Mouse (Mus musculus): ENCODE measurements at regions not wholly inside any gene's neighbourhood (a gene's known extent, or its start where the extent isn't known, plus 50 kb on each side); places are given as distances from the start of the nearest gene placed in this dataset.

DNA sequence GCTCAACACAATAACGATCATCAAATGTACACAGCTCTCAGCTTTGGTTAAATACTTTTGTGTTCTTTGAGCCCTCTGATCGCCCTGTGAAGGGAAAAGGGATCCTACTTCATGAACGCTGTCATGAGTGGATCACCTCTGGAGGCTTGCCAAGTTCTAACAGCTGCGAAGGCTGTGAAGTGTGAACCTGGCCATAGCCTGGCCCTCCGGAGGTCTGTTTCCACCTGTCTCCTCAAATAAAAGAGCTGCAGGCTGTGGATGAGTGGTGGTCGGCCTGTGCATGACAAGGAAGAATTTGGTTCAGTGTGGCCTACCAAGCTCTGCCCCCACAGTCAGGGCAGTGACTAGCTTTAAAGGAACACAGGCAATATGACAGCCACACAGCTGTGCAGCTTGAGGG, 122.0 kb downstream of the Gm12728 start:
- no peak for DNase-seq (ENCODE audit: low spot score in 2 of 2)

DNA sequence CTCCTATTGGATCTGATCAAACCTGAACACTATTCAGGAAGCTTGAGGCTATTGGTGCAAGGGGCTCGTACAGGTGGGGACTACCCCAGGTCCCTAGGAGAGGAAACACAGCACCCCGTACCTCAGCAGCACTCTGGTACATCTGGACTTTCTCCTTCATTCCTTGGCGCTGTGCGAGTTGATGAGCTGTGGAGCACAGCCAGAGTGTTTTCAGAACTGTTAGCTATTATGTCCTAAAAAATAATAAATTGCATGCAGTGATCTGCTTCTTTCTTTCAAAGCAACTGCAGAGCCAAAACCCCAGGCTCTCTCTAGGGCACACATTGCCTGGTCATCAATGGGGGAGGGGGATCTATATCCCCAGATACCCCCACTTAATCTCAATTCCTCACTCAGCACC, 122.6 kb downstream of the Gm12728 start:
- DNase-seq (ENCODE audit: low spot score in 2 of 2), result no peak

DNA sequence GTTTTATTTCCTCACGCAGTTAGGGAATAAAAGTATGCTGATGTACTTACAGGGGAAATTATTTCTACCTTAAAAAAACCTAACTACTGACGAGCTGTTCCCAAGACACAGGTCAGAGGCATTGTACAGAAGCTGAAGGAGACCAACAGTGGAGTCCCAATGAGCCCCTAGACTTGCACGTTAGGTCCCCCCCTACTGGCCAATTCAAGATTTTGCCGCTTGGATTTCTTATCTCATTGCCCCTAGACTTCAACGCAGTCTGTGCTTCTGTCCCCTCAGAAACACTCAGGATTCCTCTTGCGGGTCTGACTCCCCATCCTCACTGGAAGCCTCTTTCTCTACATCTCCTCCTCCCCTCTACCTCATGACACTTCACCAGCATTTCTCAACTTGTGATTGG, 125.3 kb downstream of the Gm12728 start:
- no peak for DNase-seq (ENCODE audit: low spot score in 2 of 2)

DNA sequence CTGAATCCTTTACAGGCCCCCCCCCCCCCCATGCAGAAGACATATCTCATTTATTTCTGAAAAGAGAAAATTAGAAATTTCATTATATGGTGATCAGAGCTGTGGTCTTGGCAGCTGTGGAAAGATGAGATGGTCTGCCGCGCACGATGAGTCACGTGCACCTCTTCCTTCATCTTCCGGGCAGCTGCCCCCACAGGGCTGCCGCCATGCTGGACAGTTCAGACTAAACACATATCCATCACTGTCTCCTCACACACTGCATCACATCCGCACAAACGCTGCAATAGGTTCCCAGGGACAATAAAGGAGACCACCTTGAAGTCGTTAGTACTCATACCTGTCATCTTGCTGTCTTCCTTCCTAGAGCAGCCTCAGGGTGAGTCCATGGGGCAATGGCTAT, 126.6 kb downstream of the Gm12728 start:
- no peak for DNase-seq (ENCODE audit: low spot score in 2 of 2)

DNA sequence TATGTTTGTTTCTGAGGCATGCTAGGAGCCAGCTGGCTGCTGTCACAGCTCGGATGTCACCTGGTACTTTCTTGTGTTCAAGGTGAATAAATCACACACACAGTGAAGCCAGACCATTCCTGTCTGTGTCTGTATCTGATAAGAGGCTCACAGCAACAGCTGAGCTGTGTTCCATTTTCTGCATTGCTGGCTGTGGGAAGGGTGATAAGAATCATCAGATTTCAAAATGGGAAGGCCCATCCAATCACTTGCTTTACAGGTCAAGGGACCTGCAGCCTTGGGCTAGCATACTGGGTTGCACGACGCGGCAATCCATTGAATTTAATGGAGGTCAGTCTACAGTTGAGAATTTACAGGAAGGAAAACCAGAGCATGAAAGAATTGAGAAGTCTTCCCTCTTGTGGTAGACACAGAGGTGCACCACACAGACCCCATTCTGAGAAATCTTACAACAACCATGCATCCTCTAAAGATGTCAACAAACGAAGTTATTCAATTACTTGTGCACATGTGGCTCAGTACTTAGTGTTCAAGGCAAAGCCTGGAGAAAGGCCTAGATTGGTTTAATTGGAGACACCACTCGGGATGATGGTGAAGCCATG, 135.2 kb downstream of the Gm12728 start:
- no peak for DNase-seq (ENCODE audit: low spot score in 2 of 2)

DNA sequence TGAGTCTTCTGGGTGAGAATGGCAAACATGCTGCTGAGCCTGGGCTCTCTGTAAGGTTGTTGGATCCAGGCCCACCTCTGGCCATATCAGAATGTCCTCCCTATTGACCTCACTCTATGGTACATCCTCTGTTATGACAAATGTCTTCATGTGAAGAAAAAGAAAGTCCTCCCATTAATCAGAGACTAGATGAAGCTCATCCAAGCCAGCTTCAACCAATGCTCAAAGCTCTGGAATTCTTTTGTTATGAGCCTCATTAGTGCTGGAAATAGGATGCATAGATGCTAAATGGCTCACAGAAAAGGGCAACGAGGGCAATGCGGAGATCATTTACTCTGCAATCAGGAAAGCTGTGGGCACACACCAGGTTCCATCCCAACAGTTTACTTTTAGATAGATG, 135.8 kb downstream of the Gm12728 start:
- DNase-seq (ENCODE audit: low spot score in 2 of 2), result no peak

DNA sequence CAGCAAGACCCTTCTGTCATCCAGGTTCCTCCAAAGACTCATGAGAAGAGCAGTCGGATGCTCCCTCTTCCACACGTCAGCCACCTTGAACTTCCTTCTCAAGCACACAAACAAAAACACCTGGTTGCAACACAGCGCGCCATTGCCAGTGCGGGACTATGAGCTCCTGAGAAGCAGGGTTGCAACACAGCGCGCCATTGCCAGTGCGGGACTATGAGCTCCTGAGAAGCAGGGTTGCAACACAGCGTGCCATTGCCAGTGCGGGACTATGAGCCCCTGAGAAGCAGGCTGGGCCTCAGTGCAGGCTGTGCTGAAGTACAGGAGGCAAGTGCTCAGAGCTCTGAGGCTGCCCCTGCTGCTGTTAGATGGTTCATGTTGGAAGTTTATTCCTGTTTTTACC, 140.0 kb downstream of the Gm12728 start:
- no peak for DNase-seq (ENCODE audit: low spot score in 2 of 2)

DNA sequence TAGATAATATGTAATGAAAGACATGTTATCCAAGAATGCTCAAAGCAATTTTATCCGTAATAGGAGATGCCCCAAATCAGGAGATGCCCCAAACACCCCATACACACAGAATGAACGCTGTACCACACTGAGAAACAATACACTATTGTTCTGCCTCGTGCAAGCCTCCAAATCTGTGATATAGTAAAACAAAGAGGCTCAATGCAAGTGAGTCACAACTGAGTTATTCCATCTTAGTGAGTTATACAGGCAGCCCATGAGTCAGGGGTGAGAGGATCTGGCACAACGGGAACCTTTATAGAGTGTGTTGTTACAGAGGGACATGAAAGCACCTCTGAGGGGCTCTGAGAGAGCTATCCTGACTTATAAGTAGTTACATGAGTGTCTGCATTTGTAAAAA, 145.3 kb downstream of the Gm12728 start:
- no peak for DNase-seq (ENCODE audit: low spot score in 2 of 2)

DNA sequence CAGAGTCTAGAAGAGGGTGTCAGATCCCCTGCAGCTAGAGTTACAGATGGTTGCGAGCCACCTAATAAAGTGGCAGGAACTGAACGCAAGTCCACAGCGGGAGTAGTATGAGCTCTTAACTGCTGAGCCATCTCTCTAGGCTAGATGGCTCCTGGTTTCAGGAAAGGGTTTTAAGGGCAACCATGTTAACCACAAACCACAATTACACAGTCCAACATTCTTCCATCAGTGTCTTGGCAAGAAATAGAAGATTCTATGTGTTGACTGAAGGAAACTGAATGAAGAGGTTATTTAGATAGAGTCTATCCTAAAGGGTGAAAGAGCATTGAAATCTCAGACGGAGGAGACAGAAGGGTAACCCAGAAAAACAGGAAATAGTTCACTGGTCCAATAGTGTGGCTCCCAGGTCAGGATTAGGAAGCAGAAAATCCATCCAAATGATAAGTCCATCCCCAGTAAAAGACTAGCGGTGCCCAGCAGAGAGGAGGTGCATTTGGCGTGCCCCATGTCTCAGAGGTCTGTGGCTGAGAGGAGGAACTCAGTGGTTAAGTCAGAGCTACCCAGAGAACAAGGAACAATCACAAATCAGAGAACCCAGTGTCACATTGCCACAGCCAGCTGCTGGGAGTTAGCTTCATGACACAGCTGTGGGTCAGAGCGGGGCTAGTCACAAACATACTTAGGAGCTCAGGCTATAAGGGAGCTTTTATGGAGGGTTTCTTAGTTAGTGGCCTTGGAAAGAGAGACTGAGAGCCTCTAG, 147.3 kb downstream of the Gm12728 start:
- no peak for DNase-seq (ENCODE audit: low spot score in 2 of 2)

DNA sequence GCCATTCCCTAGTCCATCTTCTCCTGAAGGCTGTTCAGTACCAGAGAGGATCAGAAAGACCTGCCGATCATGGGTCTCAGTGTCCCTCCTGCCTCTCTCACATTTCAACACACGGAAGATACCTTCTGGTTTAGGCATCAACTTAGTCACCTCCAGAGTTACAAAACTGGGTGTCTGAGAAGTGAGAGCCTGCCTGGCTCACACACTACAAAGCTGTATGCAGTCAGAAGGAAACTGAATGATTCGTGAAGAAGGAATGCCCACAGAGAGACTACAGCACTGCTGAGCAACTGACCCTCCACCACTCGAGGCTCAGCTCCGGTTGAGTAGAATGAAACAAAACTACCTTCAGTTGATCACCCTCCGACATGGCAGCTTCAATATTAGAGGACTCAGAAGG, 147.9 kb downstream of the Gm12728 start:
- no peak for DNase-seq (ENCODE audit: low spot score in 2 of 2)

DNA sequence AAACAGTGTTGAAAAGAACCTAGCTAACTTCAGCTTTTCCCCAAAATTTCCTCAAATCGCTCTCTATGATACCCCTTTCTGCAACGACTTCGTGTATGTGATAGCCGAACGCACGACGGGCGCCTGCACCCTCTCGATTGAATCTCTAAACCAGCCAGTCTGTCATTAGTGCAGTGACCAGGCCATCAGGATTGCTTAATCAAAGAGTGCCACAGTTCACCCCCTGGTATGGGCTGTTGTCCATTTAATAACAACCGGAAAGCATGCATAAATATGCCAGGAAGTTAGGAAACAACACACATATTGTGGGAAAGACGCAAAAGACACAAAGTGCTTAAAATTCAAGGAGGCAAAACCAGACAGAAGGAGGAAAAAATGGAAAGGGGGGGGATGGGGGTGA, 149.2 kb downstream of the Gm12728 start:
- no peak for DNase-seq (ENCODE audit: low spot score in 2 of 2)

DNA sequence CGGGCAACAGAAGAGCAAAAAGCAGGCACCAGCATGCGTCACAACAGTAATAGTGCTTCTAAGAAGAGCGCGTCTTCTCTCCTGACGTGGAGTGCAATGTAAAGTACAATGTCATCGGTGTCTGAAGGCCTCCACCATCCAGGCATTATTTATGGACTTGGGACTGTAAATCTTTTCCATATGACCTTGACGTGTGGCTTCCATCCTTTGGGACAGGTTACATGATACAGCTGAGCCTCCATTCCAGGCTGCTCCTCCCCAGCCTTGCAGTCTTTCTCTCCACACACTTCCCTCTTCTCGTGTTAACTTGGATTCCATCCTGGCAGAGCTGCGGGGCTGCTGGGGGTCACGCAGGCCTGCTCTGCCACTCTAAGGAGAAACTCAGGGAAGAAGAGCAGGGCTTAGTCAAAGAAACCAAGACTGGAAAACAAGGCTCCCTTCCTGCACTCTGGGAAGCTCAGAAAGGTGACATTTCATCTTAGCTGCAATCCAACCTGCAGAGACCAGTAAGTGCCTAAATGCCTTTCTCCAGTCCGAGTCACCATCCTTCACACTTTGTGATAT, 150.0 kb downstream of the Gm12728 start:
- no peak for DNase-seq (ENCODE audit: low spot score in 2 of 2)

DNA sequence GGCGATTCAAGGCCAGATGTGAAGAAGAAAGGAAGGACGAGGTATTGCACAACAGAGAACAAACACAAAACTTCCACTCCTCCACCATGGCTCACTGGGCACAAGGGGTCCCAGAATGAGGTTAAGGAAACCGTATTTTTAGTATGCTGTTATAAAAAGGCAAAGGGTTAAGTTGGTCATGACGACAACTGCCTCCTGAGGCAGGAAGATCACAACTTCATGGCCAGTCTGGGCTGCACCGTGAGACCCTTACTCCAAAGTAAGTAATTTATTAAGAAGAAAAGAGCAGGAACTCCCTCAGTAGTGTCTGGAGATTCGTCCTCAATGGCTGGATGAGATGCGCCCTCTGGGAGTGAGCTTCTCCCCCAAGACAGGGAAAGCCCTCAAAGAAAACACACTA, 151.2 kb downstream of the Gm12728 start:
- no peak for DNase-seq (ENCODE audit: low spot score in 2 of 2)

DNA sequence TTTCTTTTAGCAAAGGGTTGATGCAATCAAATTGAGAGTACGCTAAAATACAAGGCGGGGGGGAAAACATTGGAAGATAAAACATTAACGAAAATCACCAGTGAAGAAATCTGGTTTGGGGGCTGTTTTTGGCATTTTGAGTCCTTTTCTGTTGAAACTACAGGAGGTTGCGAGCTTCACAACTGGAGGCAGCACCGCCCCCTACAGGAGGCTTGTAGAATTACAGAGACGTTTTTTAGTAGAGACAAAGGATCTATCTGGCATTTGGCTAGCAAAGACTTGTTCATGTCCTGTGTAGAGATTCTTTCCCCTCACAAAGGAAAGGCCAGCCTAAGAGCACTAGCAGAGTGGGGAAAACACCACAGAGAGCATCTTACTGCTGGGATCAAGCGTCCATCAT, 152.1 kb downstream of the Gm12728 start:
- no peak for DNase-seq (ENCODE audit: low spot score in 2 of 2)

DNA sequence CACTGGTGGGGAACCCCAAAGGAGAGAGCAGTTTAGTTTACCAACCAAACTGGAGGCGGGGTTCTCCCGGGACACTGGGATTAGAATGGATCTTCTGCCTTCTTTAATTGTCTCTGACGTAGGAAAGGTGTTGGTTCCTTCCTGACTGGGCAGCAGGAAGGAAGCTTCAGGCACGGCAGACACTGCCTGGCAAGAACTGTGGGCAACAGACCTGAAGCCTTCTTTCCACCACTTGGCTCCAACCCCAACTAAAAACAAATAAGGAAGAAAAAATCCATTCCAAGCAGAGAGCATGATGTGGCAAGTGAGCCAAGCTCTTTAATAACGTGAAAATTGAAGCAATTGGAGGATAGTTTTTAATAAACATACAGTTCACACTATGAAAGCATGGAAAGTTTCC, 155.3 kb downstream of the Gm12728 start:
- no peak for DNase-seq (ENCODE audit: low spot score in 2 of 2)

DNA sequence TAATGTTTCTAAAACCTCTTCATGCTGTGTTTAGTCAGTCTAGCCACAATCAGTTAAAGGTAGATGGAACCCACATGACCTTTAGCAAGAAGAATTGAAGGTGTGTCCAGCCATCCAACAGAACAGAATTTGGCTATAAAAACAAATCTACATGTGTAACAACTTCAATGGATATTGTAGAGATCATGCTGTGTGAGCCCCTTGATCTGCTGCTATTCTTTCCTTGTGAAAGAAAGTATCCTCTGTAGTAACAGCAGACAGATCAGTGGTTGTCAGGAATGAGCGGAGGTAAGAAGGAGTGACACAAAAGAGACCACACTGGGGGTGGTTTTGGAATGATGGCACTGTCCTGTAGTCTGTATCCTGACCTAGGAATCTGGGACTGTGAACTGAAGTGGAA, 156.3 kb downstream of the Gm12728 start:
- no peak for DNase-seq (ENCODE audit: low spot score in 2 of 2)

DNA sequence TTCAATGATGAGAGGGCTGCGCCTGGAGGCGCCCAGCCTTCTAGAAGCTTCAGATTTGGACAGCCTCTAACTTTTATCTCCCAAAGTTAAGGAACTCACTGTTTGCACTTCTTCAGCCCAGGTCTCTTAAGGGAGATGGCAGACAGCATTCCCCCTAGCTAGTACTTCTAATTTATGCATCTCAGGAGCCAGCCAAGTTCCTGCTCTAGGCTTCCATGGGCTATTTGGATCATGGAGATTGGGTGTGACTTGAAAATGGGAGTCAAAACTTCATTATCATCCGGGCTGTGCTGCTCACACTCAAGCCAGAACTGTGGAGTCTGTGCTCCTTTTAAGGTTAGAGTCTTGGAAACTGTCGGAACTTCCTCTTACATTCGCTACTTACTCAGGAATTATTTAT, 158.7 kb downstream of the Gm12728 start:
- no peak for DNase-seq (ENCODE audit: low spot score in 2 of 2)

DNA sequence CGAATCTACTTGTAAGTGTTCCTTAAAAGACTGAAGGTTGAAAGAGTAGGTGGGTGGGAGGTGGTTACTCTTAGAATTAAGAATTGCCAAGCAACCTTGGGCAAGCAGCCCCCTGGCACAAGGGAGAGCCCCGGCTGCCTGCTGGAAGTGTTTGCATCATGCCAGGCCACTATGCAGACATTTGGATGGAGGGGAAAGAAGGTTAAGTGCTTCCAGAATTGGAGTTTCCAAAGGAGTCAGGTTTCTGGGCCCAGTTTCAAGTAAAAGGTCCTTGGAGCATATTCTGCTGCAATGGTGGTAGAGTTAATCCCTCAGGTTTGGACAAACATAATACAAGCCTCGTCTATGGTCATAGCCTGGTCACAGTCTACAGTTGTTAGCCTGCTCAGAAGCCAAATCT, 162.7 kb downstream of the Gm12728 start:
- no peak for DNase-seq (ENCODE audit: low spot score in 2 of 2)

DNA sequence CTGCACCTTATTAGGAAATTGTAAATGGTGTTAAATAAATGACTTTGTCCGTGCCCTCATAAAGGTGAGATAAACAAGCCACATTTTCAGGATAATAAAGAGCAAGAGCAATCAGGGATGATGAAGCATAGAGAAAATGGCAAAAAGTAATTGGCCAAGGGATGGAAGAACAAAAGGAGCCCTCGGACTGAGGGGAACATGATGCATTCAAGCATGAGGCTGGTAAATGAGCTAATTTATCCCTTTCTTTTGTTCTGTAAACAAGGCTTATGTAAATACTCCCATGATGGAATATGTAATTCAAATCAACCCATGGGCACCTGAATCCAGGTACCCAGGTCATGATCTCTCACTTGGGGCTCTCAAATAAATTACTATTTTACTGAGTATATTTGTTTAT, 166.8 kb downstream of the Gm12728 start:
- no peak for DNase-seq (ENCODE audit: low spot score in 2 of 2)

DNA sequence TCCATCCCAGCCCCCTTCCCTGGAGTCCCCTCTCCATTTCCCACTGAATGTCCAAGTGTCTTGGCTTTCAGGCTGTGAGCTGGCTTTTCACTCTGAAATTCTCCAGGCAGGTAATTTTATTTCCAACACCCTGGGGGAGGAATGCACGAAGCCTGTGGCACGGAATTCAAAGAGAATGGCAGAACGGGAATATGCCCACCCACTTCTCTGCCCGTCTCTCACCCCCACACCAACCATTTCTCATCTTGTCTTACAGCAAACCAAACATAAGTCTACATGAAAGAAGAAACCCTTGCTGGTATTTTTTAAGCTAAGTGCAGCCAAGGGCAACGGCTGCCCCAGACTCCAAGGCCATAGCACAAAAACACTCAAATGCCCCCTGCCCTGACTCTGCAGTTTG, 168.7 kb downstream of the Gm12728 start:
- DNase-seq (ENCODE audit: low spot score in 2 of 2), result no peak

DNA sequence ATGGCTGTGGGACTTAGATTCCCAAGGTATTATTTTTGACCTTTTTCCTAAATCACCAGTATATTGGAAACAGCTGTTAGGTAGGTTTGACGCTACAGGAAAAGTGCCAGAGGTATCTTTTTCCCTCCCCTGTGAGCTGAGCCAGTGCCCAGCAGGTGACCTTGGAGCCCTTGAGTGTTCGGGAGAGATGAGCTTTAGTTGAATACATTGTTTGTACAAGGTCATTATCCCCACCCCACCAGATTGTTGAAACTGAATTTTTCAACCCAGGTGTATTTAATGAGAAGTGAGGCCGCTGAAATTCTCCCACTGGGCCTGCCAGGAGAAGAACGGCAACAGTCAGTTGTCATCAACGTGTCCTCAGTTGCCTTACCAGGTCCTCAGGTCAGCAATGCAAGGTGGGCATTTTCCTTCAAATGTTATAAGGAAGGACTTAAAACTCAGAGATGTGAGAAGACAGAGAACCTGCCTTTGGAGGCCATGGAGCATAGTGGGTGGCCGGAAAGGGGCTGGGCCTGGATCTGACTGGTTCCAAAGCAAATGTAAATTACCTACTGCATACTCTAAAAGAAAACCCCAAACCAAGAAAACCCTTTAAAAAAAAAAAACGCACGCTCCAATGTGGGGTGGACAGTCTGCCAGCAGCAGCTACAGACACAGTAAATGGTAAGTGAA, 172.2 kb downstream of the Gm12728 start:
- no peak for DNase-seq (ENCODE audit: low spot score in 2 of 2)

DNA sequence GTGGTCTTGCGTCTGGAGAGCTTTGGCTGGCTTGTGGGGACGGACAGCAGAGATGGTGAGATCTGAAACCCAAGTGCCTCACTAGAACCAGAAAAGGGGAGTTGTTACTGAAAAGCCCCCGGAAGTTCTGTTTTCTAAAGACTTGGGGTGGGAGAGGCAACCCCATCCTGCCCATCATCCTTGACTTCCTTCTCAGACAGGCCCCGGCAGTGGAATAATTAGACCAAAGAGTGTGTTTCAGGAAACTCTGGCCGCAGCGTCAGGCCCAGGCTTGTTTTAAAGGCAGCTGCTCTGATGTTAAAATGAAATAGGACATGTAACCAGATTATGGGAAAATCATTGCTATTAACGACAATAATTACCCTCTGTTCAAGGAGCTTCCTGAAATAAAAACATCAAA, 172.9 kb downstream of the Gm12728 start:
- no peak for DNase-seq (ENCODE audit: low spot score in 2 of 2)

DNA sequence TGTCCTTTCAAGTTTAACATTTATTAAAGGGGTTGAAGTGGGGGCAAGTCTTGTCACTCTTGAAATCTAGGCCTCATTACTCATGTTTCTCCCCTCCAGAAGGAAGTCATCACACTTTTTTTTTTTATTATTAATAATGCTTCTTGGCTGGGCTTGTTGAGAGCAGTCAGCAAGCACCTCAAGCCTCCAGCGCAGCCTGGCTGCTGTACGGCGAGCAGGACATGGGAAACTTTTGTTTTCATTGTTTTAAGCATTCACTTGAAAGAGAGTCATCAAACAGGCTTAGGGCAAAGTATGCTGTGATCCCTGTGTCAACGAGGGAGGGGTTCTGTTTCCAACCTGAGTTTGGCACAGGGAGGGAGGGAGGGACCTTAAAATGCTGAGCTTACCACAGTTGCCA, 178.7 kb downstream of the Gm12728 start:
- no peak for DNase-seq (ENCODE audit: low spot score in 2 of 2)

All from spleen, postnatal 14 days (tissue).